Mouse (Mus musculus) forebrain, embryonic 12.5 days (tissue): ENCODE data around the gene Rpl41. TPM values are rescaled to one million over a fixed set of nuclear protein-coding genes. Genes with fewer than 3 reads are reported as not detected.
A peak's percentile ranks its signal among the peaks of the same experiment; 100 is the strongest.
"Not testable (repeated sequence)": the region's sequence is repeated elsewhere in the genome, so short reads cannot be mapped to it uniquely, and the experiment has no call there.

Experiments
- ATAC-seq: fragments of 200-750 bp; cut with Nextera tagmentation; 2 replicates; pipeline ENCODE4 v1.8.0; 2017; ENCODE audit warnings: moderate TSS enrichment; ENCODE audit not compliant: low FRiP score
- H3K27ac ChIP-seq: fragments of 300-500 bp; sonication (generic); 2 replicates; pipeline ENCODE4 v1.5.1; 2016; ENCODE audit warnings: mild to moderate bottlenecking
- H3K27me3 ChIP-seq: fragments of 300-500 bp; sonication (generic); 2 replicates; pipeline ENCODE4 v1.6.1; 2016; ENCODE audit warnings: mild to moderate bottlenecking
- H3K36me3 ChIP-seq: fragments of 300-500 bp; sonication (generic); replicated peaks from 2 replicates; pipeline ENCODE4 v1.6.1; 2016; ENCODE audit warnings: mild to moderate bottlenecking
- H3K4me1 ChIP-seq: fragments of 300-500 bp; sonication (generic); 2 replicates; pipeline ENCODE4 v1.6.1; 2016
- H3K4me2 ChIP-seq: fragments of 300-500 bp; sonication (generic); 2 replicates; pipeline ENCODE4 v1.6.1; 2016; ENCODE audit warnings: mild to moderate bottlenecking, moderate library complexity
- H3K4me3 ChIP-seq: fragments of 300-500 bp; sonication (generic); replicated peaks from 2 replicates; pipeline ENCODE4 v1.5.1; 2016; ENCODE audit warnings: mild to moderate bottlenecking
- H3K9ac ChIP-seq: fragments of 300-500 bp; sonication (generic); 2 replicates; pipeline ENCODE4 v1.6.1; 2016; ENCODE audit warnings: mild to moderate bottlenecking
- H3K9me3 ChIP-seq: fragments of 300-500 bp; sonication (generic); 2 replicates; pipeline ENCODE4 v1.6.1; 2016
- WGBS: fragments of 180-500 bp; shearing (Covaris S2); methylation state at CpG from one replicate; pipeline ENCODE4 v1.1.7; 2016; 5-methylcytosine and 5-hydroxymethylcytosine counted together
- polyA plus RNA-seq: library from polyadenylated mRNA; unstranded; fragments of >200 nt; fragmentation: Nextera tagmentation; extraction: Ambion mirVana; gene quantifications from 2 replicates; pipeline ENCODE4 v1.2.1, GENCODE M21; 2016

Gene Rpl41
- polyA plus RNA-seq, 1 experiment from 2014 or later: 2,922 TPM

DNA sequence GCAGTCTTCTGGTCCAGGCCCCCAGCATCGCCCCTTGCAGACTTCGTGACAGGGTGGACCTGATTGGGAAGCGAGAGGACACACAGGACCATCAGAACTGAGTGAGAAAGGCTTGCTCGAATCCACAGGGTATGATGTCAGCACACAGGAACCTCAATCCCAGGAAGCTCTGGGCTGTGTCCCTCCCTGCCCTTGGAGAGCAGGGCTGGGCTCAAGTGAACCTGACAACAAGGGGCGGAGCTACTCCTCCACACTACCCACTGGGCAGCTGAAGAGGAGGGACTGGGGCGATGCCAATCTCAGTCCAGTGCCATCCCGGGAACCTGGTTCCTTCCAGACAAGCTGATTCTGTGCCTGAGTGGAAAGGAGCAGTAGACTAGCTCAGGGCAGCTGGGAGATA is 34.5 kb upstream of the Rpl41 start:
- 25% methylated on average over 7 of the region's 7 CpGs for WGBS
- Histone ChIP-seq H3K9me3 (no peaks in the 10 kb centered on the region), H3K27ac (no peak overlapping the region), H3K27me3 (peaks cover 57% of the 10 kb centered on the region), H3K4me2 (no peak overlapping the region), H3K4me1 (no peaks in the 10 kb centered on the region), H3K4me3 (no peak overlapping the region), H3K36me3 (no peaks in the 10 kb centered on the region), H3K9ac (no peak overlapping the region)
- no peak; the same call in 1 of the 2 replicates for ATAC-seq

- no peak overlapping the region for H3K27ac ChIP-seq
- H3K4me3 ChIP-seq: no peak overlapping the region
- H3K4me1 ChIP-seq: no peaks in the 10 kb centered on the region
- H3K4me2 ChIP-seq: no peak overlapping the region
- H3K9me3 ChIP-seq: no peaks in the 10 kb centered on the region
- WGBS: 84% methylated on average over 4 of the region's 4 CpGs
- H3K9ac ChIP-seq: no peak overlapping the region
- peaks cover 18% of the 10 kb centered on the region for H3K27me3 ChIP-seq
- ATAC-seq: no peak
- H3K36me3 ChIP-seq: no peaks in the 10 kb centered on the region
Observed at GRCm38 (mm10) chr10:128579731-128580130, 30.6 kb upstream of the Rpl41 start.

GRCm38 (mm10) chr10:128579298-128579697 is 30.2 kb upstream of the Rpl41 start:
- Histone ChIP-seq H3K27me3 (peaks cover 13% of the 10 kb centered on the region), H3K4me1 (no peaks in the 10 kb centered on the region), H3K4me3 (no peak overlapping the region), H3K4me2 (no peak overlapping the region), H3K27ac (no peak overlapping the region), H3K9me3 (no peaks in the 10 kb centered on the region), H3K36me3 (no peaks in the 10 kb centered on the region), H3K9ac (no peak overlapping the region)
- no peak for ATAC-seq
- WGBS: 88% methylated on average over 3 of the region's 3 CpGs

DNA sequence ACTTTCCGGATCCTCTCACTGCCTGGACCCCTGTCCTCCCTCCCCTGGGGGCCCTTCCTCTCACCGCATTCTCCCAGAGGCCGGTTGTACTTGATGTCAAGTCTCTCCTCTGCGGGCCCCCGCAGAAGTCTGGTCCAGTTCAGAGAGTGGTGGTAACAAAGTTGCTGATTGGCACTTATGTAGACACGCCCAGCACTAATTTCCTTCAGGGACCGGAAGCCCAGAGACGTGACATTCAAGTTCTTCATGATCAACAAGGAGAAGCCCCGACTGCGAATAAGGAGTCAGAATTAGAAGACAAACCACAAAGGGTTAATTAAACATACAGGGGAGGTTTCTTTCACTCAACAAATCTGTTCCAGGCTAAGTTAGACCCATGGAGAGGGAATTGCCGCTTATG is 29.2 kb upstream of the Rpl41 start:
- WGBS: 80% methylated on average over 11 of the region's 11 CpGs
- ATAC-seq: no peak
- H3K9ac ChIP-seq: no peak overlapping the region
- H3K27ac ChIP-seq: no peak overlapping the region
- no peak overlapping the region for H3K4me2 ChIP-seq
- no peaks in the 10 kb centered on the region for H3K36me3 ChIP-seq
- H3K4me1 ChIP-seq: no peaks in the 10 kb centered on the region
- H3K9me3 ChIP-seq: no peaks in the 10 kb centered on the region
- peaks cover 5% of the 10 kb centered on the region; the same call in 1 of the 2 replicates for H3K27me3 ChIP-seq
- no peak overlapping the region for H3K4me3 ChIP-seq

GRCm38 (mm10) chr10:128575063-128575462 is 26.0 kb upstream of the Rpl41 start:
- no peaks in the 10 kb centered on the region for H3K4me1 ChIP-seq
- no peak overlapping the region for H3K4me3 ChIP-seq
- no peak overlapping the region for H3K4me2 ChIP-seq
- no peak overlapping the region for H3K27ac ChIP-seq
- H3K36me3 ChIP-seq: no peaks in the 10 kb centered on the region
- no peak for ATAC-seq
- no peak overlapping the region for H3K9ac ChIP-seq
- WGBS: 89% methylated on average over 2 of the region's 2 CpGs
- no peaks in the 10 kb centered on the region for H3K27me3 ChIP-seq
- no peaks in the 10 kb centered on the region for H3K9me3 ChIP-seq

GRCm38 (mm10) chr10:128565788-128566531 is 16.9 kb upstream of the Rpl41 start, which contains the start of gene Pa2g4:
Gene Pa2g4, minus strand, starts transcription at chr10:128565987.
- Histone ChIP-seq H3K4me2 (peak within 1 kb of the TSS; percentile 91), H3K4me1 (peaks cover 21% of the 10 kb centered on the region), H3K9ac (peak within 1 kb of the TSS; percentile 93), H3K36me3 (peaks cover 28% of the 10 kb centered on the region), H3K9me3 (no peaks in the 10 kb centered on the region), H3K27ac (peak within 1 kb of the TSS; percentile 93), H3K4me3 (peak within 1 kb of the TSS; percentile 91), H3K27me3 (0 out of 2 replicates have a peak, but pooled peaks cover 3% of the 10 kb centered on the region)
- WGBS: under 1% methylated on average over 58 of the region's 58 CpGs
- peak; percentile 99 for ATAC-seq

GRCm38 (mm10) chr10:128565206-128565787 is 16.2 kb upstream of the Rpl41 start:
- Histone ChIP-seq H3K4me1 (peaks cover 21% of the 10 kb centered on the region), H3K27me3 (0 out of 2 replicates have a peak, but pooled peaks cover 3% of the 10 kb centered on the region), H3K36me3 (peaks cover 35% of the 10 kb centered on the region), H3K27ac (peak overlapping the region; percentile 91), H3K4me2 (peak overlapping the region; percentile 91), H3K4me3 (peak overlapping the region; percentile 91), H3K9ac (peak overlapping the region; percentile 93), H3K9me3 (no peaks in the 10 kb centered on the region)
- WGBS: 0% methylated on average over 46 of the region's 46 CpGs
- peak; percentile 40 for ATAC-seq

- Histone ChIP-seq H3K27me3 (no peaks in the 10 kb centered on the region), H3K9ac (0 out of 2 replicates have a peak overlapping the region, but pooled peaks have one; percentile 93), H3K4me1 (peaks cover 21% of the 10 kb centered on the region), H3K4me2 (no peak overlapping the region), H3K4me3 (no peak overlapping the region; the same call in 1 of the 2 replicates), H3K36me3 (peaks cover 52% of the 10 kb centered on the region), H3K9me3 (no peaks in the 10 kb centered on the region), H3K27ac (no peak overlapping the region)
- no peak for ATAC-seq
- WGBS: 94% methylated on average over 6 of the region's 6 CpGs
Observed at GRCm38 (mm10) chr10:128563544-128563943, 14.4 kb upstream of the Rpl41 start.

DNA sequence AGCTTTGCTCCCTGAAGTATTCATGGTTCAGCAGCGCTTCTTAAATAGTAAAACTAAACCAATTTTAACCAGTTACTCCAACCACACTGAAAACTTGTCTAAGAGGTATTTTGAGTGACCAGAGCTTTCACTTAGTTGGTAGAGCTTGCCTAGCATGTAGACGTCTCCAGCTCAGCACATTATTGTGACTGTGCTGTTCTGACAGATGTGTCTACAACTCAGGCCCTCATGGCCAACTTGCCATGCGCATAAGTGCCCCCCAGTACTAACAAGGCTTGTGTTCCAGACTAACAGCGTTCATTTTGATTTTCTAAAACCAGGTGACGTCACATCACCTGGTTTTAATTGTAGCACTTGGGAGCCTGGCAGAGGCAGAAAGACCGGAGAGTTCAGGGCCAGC is 7.9 kb upstream of the Rpl41 start:
- H3K27ac ChIP-seq: no peak overlapping the region
- no peaks in the 10 kb centered on the region for H3K27me3 ChIP-seq
- ATAC-seq: no peak
- no peaks in the 10 kb centered on the region for H3K4me1 ChIP-seq
- peaks cover 51% of the 10 kb centered on the region for H3K36me3 ChIP-seq
- WGBS: 88% methylated on average over 6 of the region's 6 CpGs
- H3K9ac ChIP-seq: no peak overlapping the region
- no peak overlapping the region for H3K4me2 ChIP-seq
- H3K9me3 ChIP-seq: no peaks in the 10 kb centered on the region
- H3K4me3 ChIP-seq: no peak overlapping the region

GRCm38 (mm10) chr10:128556286-128556685 is 7.2 kb upstream of the Rpl41 start:
- Histone ChIP-seq H3K4me2 (no peak overlapping the region), H3K36me3 (peaks cover 44% of the 10 kb centered on the region), H3K4me1 (no peaks in the 10 kb centered on the region), H3K27ac (no peak overlapping the region), H3K9me3 (no peaks in the 10 kb centered on the region), H3K27me3 (no peaks in the 10 kb centered on the region), H3K9ac (no peak overlapping the region), H3K4me3 (no peak overlapping the region)
- no peak for ATAC-seq

- H3K36me3 ChIP-seq: peaks cover 37% of the 10 kb centered on the region
- not testable (repeated sequence) for H3K27ac ChIP-seq, H3K4me3 ChIP-seq, H3K27me3 ChIP-seq, H3K4me1 ChIP-seq, H3K4me2 ChIP-seq, H3K9ac ChIP-seq, ATAC-seq, H3K9me3 ChIP-seq
- WGBS: 92% methylated on average over 1 of the region's 1 CpGs
Observed at GRCm38 (mm10) chr10:128555567-128555966, 6.5 kb upstream of the Rpl41 start.

DNA sequence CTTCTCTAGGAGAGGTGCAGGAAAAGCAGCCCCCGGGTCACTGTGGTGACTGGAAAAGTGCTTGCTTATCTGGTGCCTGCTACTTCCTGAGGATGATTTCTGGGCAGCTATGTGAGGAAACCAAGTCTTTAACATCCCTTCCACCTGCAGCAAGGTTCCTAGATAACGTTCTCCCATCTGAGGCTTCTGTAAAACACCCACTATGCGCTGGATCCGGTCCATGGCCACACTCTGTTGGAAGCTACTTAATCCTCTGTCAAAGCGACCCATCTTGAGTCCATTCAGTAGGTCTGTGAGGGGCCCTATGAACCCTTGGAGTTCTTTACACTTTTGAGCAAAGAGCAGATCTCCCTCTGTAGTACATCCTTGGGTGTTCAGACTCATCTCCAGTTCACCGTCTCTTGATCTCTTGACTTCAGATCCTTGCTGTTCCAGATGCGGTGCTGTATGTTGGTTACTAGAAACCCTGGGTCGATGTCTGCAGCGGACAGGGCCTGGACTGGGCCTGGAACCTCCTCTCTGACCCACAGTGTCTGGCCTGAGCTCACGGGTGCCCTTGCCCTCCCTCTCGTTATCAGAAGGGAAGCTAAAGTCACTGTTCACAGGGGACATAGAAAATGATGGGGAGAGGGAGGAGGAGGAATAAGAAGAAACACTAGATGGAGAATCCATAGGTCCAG is 1.2 kb upstream of the Rpl41 start:
- H3K27me3 ChIP-seq, ATAC-seq, H3K27ac ChIP-seq, H3K9ac ChIP-seq, H3K4me3 ChIP-seq, H3K4me2 ChIP-seq, H3K36me3 ChIP-seq, H3K9me3 ChIP-seq: not testable (repeated sequence)
- WGBS: 89% methylated on average over 11 of the region's 11 CpGs
- H3K4me1 ChIP-seq: peaks cover 13% of the 10 kb centered on the region
